Mouse (Mus musculus) ES-Bruce4 (cell line): ENCODE data around the gene Tes3-ps.

Experiments
- CTCF ChIP-seq: IDR thresholded peaks from one replicate; pipeline ENCODE4 v1.8.1; 2011; ENCODE audit warnings: low read depth, low read length
- EP300 ChIP-seq: IDR thresholded peaks from 2 replicates; pipeline ENCODE4 v1.6.1; 2011; ENCODE audit warnings: low read depth, low read length; ENCODE audit not compliant: insufficient read depth
- POLR2A ChIP-seq: IDR thresholded peaks from one replicate; pipeline ENCODE4 v1.8.1; 2011; ENCODE audit warnings: low read length; ENCODE audit not compliant: insufficient read depth

- TF ChIP-seq POLR2A, result no peak
- TF ChIP-seq CTCF, result no peak
- no peak for TF ChIP-seq EP300
Observed at GRCm38 (mm10) chr13:49470806-49471205, 22.3 kb upstream of the Tes3-ps start.
